Mouse (Mus musculus) liver, embryonic 14.5 days (tissue): ENCODE measurements around the gene Pnkd. TPM values are rescaled to one million over a fixed set of nuclear protein-coding genes. Genes with fewer than 3 reads are reported as not detected.

Experiments
- ATAC-seq: fragments of 200-750 bp; cut with Nextera tagmentation; 2 replicates; pipeline ENCODE4 v1.8.0; 2017; ENCODE audit warnings: moderate number of reproducible peaks, mild to moderate bottlenecking, moderate library complexity; ENCODE audit not compliant: insufficient read depth
- DNase-seq, 3 experiments: peaks; one replicate each; pipeline ENCODE4 v3.0.0-alpha.2; 2012 to 2013; ENCODE audit warnings: low read depth in 3 of 3, low spot score in 3 of 3
- H3K27ac ChIP-seq: fragments of 300-500 bp; sonication (generic); 2 replicates; pipeline ENCODE4 v1.5.1; 2014; ENCODE audit warnings: moderate library complexity, mild to moderate bottlenecking, control low read depth, inconsistent platforms
- H3K27me3 ChIP-seq: fragments of 300-500 bp; sonication (generic); 2 replicates; pipeline ENCODE4 v1.6.1; 2014; ENCODE audit warnings: mild to moderate bottlenecking, low read length, moderate library complexity; ENCODE audit not compliant: control insufficient read depth, insufficient read depth
- H3K36me3 ChIP-seq: fragments of 300-500 bp; sonication (generic); replicated peaks from 2 replicates; pipeline ENCODE4 v1.6.1; 2014; ENCODE audit warnings: low read depth; ENCODE audit not compliant: control insufficient read depth, insufficient read depth
- H3K4me1 ChIP-seq, 2 experiments: fragments of 200-500 bp in 1 of 2; fragments of 300-500 bp in 1 of 2; sonication (generic) in 1 of 2; replicated peaks; 2 replicates each; pipeline ENCODE4 v1.6.1; 2012 to 2014; ENCODE audit warnings: antibody characterized with exemption in 1 of 2, inconsistent platforms in 1 of 2, low read length in 1 of 2; ENCODE audit not compliant: control insufficient read depth in 2 of 2, insufficient read depth in 2 of 2
- H3K4me2 ChIP-seq: fragments of 300-500 bp; sonication (generic); 2 replicates; pipeline ENCODE4 v1.6.1; 2014; ENCODE audit warnings: low read depth, mild to moderate bottlenecking, control low read depth, moderate library complexity
- H3K4me3 ChIP-seq, 2 experiments: fragments of 200-500 bp in 1 of 2; fragments of 300-500 bp in 1 of 2; sonication (generic) in 1 of 2; 2 replicates each; pipeline ENCODE4 v1.5.1; 2012 to 2014; ENCODE audit warnings: low read depth in 2 of 2, low read length in 2 of 2, mild to moderate bottlenecking in 2 of 2, control low read depth in 1 of 2, inconsistent platforms in 1 of 2, moderate library complexity in 1 of 2; ENCODE audit not compliant: insufficient read depth in 1 of 2
- H3K9ac ChIP-seq: fragments of 300-500 bp; sonication (generic); replicated peaks from 2 replicates; pipeline ENCODE4 v1.6.1; 2014; ENCODE audit warnings: mild to moderate bottlenecking, control low read depth, moderate library complexity
- H3K9me3 ChIP-seq: fragments of 300-500 bp; sonication (generic); 2 replicates; pipeline ENCODE4 v1.6.1; 2016; ENCODE audit warnings: low read length, mixed read lengths; ENCODE audit not compliant: control insufficient read depth
- CTCF ChIP-seq: IDR thresholded peaks from 2 replicates; pipeline ENCODE4 v1.5.1; 2016; ENCODE audit warnings: antibody characterized with exemption, low read depth, control low read depth
- EP300 ChIP-seq: IDR thresholded peaks from 2 replicates; pipeline ENCODE4 v1.6.1; 2016; ENCODE audit warnings: antibody characterized with exemption, low read depth
- WGBS: fragments of 180-500 bp; shearing (Covaris S2); extraction: QIAGEN DNeasy Blood & Tissue Kit; methylation state at CpG from one replicate; pipeline ENCODE4 v1.1.7; 2014; ENCODE audit not compliant: insufficient replicate concordance; 5-methylcytosine and 5-hydroxymethylcytosine counted together
- polyA plus RNA-seq, 2 experiments: library from polyadenylated mRNA; depleted of rRNA in 1 of 2; stranded (reverse) in 1 of 2; unstranded in 1 of 2; fragments of >200 nt; fragmentation: Nextera tagmentation in 1 of 2; extraction: Ambion mirVana in 1 of 2; gene quantifications; 2 replicates each; pipeline versions ENCODE4 v1.2.1 to v1.2.3; 2012 to 2014

The Pnkd gene
- polyA plus RNA-seq, 2 experiments, result 16.8 to 42.1 TPM

DNA sequence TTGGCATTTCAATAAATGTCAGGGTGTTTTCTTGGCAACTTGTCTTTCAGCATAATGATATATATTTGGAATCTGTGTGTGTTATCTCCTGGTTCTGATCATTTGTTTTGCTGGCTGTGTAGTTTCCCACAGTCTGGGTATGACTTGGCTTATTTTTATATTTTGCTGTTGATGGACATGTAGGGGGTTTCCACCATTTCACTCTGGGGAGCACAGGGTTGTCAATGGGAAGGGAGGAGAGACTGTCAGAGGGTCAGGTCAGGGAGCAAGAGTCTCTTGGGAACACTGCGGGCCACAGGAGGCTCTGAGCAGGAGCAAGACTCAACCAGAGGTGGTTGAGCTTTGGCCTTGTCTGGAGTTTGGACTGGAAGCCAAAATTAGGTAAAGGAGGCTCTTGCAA, 57.6 kb downstream of the Pnkd start:
- no peaks in the 10 kb centered on the region for H3K9me3 ChIP-seq
- H3K9ac ChIP-seq, result no peak overlapping the region
- no peak overlapping the region for H3K4me2 ChIP-seq
- no peaks in the 10 kb centered on the region for H3K36me3 ChIP-seq
- no peak for TF ChIP-seq EP300
- TF ChIP-seq CTCF, result no peak
- no peaks in the 10 kb centered on the region for H3K27me3 ChIP-seq
- H3K4me3 ChIP-seq, result no peak overlapping the region
- H3K4me1 ChIP-seq, result peaks cover 0 to 3% of the 10 kb centered on the region in 2 experiments; a peak in 1 of 4 replicates
- ATAC-seq (no peak), DNase-seq (no peak)
- WGBS, result 82% methylated on average over 1 of the region's 1 CpGs
- no peak overlapping the region for H3K27ac ChIP-seq

- no peak for DNase-seq
Observed at GRCm38 (mm10) chr1:74343161-74343560, 58.4 kb downstream of the Pnkd start.

DNA sequence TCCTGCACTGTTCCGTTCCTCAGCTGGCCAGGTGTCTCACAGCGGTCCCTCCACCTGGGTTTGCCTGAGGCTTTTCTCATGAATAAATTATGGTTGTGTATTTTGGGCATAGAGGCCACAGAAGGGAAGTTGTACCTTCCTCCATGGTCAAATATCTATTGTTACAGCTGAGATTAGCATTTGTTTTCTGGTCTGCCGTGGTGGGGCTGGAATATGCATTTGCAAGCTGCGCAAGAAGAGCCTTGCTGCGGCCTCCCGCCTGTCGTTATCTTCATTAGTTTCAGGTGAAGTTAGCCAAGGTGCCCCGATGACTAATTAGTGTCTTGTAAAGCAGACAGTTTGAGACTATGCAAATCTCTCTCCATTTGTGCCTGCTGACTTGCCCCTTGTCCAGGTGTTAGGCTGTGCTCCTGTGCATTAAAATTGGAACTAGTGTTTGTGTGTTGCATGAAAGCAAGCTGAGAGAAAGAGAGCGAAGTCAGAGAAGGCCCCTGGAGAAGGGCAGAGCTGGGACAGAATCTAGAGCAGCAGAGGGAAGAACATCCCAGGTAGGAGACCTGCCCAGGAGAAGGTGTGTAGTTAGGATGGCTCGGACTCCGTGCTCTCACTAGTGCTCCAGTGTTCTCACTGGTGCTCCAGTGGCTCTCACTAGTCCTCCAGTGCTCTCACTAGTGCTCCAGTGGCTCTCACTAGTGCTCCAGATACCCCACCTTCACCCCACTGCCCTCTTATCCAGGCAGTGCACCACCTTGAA, 59.6 kb downstream of the Pnkd start:
- no peak overlapping the region for H3K9ac ChIP-seq
- no peak for ATAC-seq
- DNase-seq, result no peak
- H3K36me3 ChIP-seq, result no peaks in the 10 kb centered on the region
- 64% methylated on average over 11 of the region's 11 CpGs for WGBS
- no peak overlapping the region for H3K27ac ChIP-seq
- no peak overlapping the region for H3K4me2 ChIP-seq
- H3K27me3 ChIP-seq, result no peaks in the 10 kb centered on the region
- H3K9me3 ChIP-seq, result no peaks in the 10 kb centered on the region
- peaks cover 0 to 3% of the 10 kb centered on the region in 2 experiments; a peak in 1 of 4 replicates for H3K4me1 ChIP-seq
- no peak for TF ChIP-seq EP300
- TF ChIP-seq CTCF, result no peak
- H3K4me3 ChIP-seq, result no peak overlapping the region

More at GRCm38 (mm10) chr1:74343161-74343560, 58.4 kb downstream of the Pnkd start:
- 64% methylated on average over 5 of the region's 5 CpGs for WGBS
- Histone ChIP-seq H3K4me3 (no peak overlapping the region), H3K27ac (no peak overlapping the region), H3K9ac (no peak overlapping the region), H3K4me1 (peaks cover 0 to 3% of the 10 kb centered on the region in 2 experiments; a peak in 1 of 4 replicates), H3K4me2 (no peak overlapping the region), H3K27me3 (no peaks in the 10 kb centered on the region), H3K36me3 (no peaks in the 10 kb centered on the region), H3K9me3 (no peaks in the 10 kb centered on the region)
- TF ChIP-seq EP300, result no peak
- TF ChIP-seq CTCF, result no peak
- ATAC-seq, result no peak

DNA sequence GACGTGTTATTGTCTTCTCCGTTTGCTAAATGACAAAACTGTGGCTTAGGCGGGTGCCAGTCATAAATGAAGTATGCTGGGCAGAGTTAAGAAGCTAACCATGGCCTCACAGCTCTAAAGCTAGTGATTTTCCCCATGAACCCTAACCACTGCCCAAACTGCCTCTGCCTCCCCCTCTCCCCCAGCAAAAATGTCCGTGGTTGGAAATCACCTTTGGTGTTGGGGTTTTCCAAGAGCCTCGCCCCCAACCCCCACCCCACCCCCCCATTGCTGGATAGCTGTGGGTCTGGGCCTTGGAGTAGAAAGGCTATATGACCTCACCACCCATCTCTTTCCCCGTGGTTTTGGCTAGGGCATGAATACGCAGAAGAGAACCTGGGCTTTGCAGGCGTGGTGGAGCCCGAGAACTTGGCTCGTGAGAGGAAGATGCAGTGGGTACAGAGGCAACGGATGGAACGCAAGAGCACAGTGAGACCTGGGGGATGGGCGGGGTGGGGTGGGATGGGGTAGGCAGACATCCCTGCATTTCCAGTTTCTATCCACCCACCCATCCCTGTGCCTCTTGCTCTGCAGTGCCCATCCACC, 66.5 kb downstream of the Pnkd start:
- H3K27ac ChIP-seq, result no peak overlapping the region
- no peak for ATAC-seq
- H3K4me2 ChIP-seq, result no peak overlapping the region
- H3K9me3 ChIP-seq, result no peaks in the 10 kb centered on the region
- H3K36me3 ChIP-seq, result no peaks in the 10 kb centered on the region
- H3K9ac ChIP-seq, result no peak overlapping the region
- DNase-seq, result no peak
- H3K4me3 ChIP-seq, result no peak overlapping the region
- WGBS, result 74% methylated on average over 13 of the region's 13 CpGs
- H3K27me3 ChIP-seq, result no peaks in the 10 kb centered on the region
- TF ChIP-seq EP300 (no peak), CTCF (no peak)
- H3K4me1 ChIP-seq, result no peaks in the 10 kb centered on the region

GRCm38 (mm10) chr1:74352532-74353096, 67.9 kb downstream of the Pnkd start:
- Histone ChIP-seq H3K4me2 (no peak overlapping the region), H3K4me1 (no peaks in the 10 kb centered on the region), H3K9me3 (no peaks in the 10 kb centered on the region), H3K9ac (no peak overlapping the region), H3K4me3 (no peak overlapping the region), H3K27ac (no peak overlapping the region), H3K27me3 (no peaks in the 10 kb centered on the region), H3K36me3 (no peaks in the 10 kb centered on the region)
- ATAC-seq (no peak), DNase-seq (no peak)
- TF ChIP-seq CTCF, result no peak
- no peak for TF ChIP-seq EP300
- 67% methylated on average over 5 of the region's 5 CpGs for WGBS
